Mouse (Mus musculus): ENCODE results near the gene Igsf8. TPM values are rescaled to one million over a fixed set of nuclear protein-coding genes. Genes with fewer than 3 reads are reported as not detected.
A peak's percentile ranks its signal among the peaks of the same experiment; 100 is the strongest.
"Not testable (repeated sequence)": the region's sequence is repeated elsewhere in the genome, so short reads cannot be mapped to it uniquely, and the experiment has no call there.

Gene Igsf8
- total RNA-seq (2021), result 100 to 1,000 TPM; 231 to 244 TPM
- long read RNA-seq, experiment 1, transcript Igsf8-201 (7 exons, 2,278 nt), result major isoform, 380 of 541 reads
- long read RNA-seq, experiment 1, partial matches to known transcripts, result 72 of 541 reads
- long read RNA-seq, experiment 1, other reads (novel, unspliced or antisense), result 89 of 541 reads
- long read RNA-seq, experiment 2, transcript Igsf8-201 (7 exons, 2,278 nt), result major isoform, 289 of 432 reads
- long read RNA-seq, experiment 2, partial matches to known transcripts, result 62 of 432 reads
- long read RNA-seq, experiment 2, other reads (novel, unspliced or antisense), result 80 of 432 reads

DNA sequence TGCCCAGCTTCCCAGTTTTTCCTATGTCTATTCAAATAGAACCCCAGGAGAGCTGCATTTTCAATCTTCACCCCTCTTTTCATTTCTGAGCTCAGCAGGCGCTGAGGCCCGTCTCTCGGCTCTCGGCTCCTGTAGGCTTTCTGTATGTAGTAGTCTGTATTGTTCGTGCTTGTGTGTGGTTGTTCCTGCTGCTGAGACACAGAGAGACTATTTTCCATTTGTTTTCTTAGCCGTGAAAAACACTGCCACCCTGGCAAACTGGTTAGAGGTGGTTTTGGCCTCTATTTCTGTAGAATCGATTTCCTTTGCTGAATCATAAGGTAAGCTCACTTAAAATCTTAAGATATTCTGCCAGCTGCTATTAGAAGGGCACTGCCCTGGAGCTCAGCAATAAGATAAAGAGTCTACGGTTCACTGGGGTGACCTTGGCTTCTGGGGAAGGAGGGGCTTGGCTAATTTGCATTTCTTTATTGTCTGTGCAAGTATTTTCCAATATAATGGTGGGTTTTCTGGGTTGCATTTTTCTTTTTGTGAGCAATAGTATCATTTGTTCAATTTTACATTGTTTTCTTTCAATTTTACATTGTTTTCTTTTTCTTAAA, at the start of gene Igsf8:
Gene Igsf8, plus strand, starts transcription at position 165 of the 602 bp plus-strand sequence.
- intact Hi-C loops (cut with DNase I), result no loop called here
- DNase-seq (ENCODE audit: low spot score in 2 of 2), result no peak

DNA sequence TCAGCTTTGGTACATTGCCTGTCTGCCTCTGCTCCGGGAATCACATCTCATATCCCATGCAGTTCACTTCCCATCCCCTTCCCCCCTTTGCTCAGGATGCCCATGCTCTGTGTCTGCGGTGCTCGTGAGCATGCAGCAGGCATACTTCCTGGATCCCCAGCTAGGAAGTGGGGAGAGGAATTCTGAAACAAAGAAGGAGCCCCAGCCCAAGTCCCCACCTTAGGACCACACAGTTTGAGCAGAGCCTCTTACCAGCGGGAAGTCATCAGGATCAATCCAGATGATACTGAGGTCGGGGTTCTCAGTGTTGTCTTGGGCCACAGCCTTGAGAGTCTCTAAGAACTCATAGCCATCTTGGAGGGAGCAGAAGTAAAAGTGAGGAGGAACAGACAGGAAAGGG, 48.7 kb upstream of the Igsf8 start:
- no peak for DNase-seq (ENCODE audit: low spot score in 2 of 2)
- intact Hi-C loops (cut with DNase I), result no loop called here

DNA sequence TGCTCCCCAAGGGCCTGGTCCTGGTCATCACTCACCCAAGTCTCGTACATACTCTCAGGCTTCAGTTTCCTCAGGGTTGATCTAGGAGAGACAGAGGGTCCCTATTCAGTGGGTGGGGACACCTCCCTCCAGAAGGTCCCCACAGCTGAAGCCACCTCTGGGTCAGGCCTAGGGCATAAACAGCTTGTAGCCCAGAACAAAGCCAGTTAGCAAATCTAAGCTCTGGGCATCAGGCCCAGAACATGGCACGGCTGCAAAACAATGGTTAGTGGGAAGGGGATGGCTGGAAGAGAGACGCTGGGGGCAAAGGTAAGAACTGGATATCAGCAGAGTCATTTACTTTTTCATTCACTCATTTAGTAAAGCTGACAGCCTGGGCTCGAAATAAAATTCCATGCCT, 47.7 kb upstream of the Igsf8 start:
- DNase-seq (ENCODE audit: low spot score in 2 of 2), result no peak
- intact Hi-C loops (cut with DNase I), result no loop called here

DNA sequence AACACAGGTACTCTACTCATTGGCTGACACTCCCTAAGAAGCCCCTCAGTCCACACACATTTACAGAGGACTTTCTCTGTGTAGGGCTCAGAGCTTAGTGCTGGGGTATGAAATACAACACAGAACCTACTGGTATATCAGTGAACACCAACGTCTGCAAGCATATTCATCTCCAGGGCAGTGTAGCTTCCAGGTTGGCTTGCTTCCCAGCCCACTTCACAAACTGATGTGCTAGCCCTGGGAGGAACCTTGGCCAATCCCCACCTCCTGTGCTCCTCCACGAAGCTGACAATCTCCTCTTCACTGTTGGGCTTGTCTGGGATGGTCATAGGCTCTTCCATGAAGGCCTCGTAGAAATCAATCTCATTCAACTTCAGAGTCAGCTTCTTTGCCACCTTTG, 46.7 kb upstream of the Igsf8 start:
- intact Hi-C loops (cut with DNase I), result loop anchor here (5.0 kb wide), 1 partner anchor 67 kb away; the partner anchor contains the start of gene Dcaf8
- no peak for DNase-seq (ENCODE audit: low spot score in 2 of 2)

DNA sequence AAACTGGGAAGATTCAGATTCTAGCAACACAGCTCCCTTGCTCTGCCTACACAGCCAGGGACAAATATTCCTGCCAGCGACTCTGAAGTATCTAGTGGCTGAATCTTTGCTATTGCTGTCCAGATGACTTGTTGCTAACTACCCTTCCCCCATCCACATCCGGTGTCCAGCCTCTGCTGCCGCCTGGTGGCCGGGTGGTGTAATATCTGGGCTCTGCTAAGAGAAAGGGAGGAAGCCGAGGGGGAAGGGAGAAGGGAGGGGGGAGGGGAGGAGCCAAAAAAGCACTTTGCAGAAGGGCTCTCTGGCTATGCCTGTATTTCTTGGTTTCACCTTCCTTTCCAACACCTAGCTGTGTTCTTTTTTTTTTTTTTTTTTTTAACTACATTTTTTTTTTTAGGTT, 44.3 kb upstream of the Igsf8 start:
- peak; percentile 91 to 92 for DNase-seq (ENCODE audit: low spot score in 2 of 2)
- intact Hi-C loops (cut with DNase I), result loop anchor here (5.0 kb wide), 1 partner anchor 70 kb away; the partner anchor contains the start of gene Dcaf8

DNA sequence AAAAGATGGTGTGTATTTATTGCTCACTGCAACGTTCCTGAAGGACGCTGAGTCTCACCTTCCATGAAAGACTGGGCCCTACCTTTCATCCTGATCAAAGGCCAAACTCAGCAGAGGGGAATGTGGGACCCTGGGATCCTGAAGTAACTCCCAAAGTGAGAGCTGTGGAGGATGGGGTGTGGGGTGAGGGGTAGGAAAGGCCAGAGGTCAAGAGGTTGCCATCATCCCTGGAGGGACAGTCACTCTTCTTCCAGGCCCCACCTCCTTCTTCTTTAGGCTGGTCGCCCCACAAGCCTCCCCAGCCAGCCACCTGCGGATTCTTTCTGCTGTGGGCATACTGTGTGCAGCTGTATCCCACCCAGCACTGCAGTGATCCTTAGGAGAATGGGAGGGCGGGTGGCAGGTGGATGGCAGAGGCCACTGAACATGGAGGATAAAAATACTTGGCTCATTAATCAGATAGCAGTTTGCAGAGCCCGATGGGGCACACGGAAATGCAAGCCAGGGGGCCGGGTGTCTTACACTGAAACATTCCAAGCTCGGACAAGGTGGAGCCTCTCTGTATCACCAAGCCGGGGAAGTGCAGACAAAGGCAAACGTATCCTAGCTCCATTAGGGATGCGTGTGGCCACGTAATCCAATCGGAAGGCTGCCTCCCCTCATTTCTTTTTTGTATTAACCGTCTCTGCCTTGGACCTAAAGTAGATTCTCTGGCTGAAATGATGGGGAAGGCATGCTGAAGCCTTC, 43.1 kb upstream of the Igsf8 start:
- DNase-seq (ENCODE audit: low spot score in 2 of 2), result no peak
- intact Hi-C loops (cut with DNase I), result loop anchor here (5.0 kb wide), 1 partner anchor 71 kb away; the partner anchor contains the start of gene Dcaf8

DNA sequence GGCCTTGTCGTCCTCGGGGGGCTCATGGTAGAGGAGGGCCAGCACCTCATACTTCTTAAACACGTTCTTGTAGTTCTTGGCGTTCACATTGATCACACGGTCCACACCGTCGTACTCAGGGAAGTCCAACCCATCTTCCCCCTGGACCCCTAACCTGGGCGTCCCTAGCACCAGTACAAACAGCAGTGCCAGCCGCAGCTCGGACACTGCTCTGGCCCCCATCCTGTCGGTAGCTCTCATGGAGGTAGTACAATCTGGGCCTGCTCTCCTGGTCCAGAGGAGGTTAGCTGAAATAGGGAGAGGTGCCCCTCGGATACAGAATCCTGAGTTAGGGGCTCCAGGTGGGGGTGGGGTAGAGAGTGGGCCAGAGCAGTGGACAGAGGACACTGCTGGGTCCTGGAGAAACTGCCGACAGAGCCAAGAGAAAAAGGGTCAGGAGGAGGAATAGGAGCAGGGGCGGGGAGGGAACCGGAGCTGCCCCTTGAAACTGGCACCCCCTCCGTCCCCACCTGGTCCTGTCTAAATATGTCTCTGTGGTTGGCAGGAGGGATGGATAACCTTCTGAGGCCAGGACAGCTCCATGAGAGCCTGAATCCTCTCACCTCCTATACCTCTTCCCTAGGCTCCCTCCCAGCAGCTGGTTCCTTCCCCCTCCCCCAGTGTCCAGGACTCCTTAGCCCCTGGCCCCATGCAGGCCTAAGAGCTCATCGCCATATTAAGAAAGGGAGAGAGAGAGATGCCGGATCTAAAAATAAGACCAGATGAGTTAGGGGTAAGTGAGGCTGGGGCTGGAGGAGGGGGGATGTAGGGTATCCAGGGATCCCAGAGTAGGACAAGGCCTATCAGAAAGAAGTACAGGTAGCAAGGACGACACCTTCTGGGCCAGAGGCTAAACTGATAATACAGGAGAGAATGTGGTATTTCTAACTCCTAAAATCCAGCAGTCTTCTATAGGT, 41.7 kb upstream of the Igsf8 start, which contains the start of gene Casq1:
Gene Casq1, minus strand, starts transcription at position 418 of the 956 bp plus-strand sequence.
- intact Hi-C loops (cut with DNase I), result loop anchor here (5.0 kb wide), 1 partner anchor 72 kb away; the partner anchor contains the start of gene Dcaf8
- no peak for DNase-seq (ENCODE audit: low spot score in 2 of 2)

DNA sequence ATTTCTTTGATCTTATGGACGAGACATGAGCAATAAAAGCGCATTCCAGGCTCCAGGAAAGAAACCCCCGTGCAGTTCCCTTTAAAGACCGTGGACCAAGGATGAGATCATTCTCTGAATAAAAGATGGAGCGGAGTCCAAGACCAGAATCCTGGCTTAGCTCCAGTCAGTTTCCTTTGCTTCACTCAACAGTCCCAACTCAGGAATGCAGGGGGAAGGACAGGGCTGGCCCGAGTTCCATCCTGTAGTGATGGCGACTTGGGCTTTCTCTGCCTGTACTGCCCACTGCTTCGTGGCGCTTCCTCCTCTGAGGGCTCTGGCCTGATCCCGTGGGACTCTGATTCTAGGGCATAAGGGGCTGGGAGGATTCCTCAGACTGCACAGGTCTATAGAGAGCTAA, 41.0 kb upstream of the Igsf8 start:
- intact Hi-C loops (cut with DNase I), result no loop called here

DNA sequence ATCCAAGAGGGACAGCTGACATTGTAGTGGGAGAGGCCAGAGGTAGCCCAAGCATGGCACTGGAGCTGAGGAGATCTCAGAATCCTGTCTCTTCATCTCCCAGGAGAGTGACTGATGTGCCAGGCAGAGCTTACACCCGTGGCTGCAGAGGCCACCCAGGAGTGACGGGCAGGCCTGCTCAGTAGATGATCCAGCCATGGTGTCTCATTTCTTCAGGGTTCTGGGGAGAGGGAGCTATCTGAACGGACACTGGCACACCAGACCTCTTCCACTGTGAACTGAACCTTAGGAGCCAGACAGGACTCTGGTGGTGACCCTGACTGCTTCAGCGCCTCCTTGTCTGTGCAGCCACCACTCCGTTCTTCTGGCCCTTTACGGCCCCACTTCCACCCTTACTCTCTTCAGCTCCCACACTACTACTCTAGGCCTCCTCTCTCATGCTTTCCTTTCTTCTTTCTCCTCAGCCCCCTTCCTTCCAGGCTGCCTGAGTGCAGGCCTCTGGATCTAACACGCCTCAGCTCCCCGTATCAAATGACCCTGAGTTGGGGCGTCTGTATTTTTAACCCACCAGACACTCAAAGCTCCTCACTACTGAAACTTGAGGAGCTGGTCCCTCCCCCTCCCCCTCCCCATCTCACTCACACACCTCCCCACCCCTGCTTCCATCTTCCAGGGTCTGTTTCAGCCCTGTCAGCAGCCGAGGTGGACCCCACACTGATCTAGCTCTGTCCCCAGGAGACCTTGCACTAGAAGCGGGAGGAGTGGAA, 40.0 kb upstream of the Igsf8 start:
- intact Hi-C loops (cut with DNase I), result no loop called here
- no peak for DNase-seq (ENCODE audit: low spot score in 2 of 2)

More for the DNA sequence above, 41.0 kb upstream of the Igsf8 start:
- peak in 1 of 2 experiments; percentile 77 for DNase-seq (ENCODE audit: low spot score in 2 of 2)

DNA sequence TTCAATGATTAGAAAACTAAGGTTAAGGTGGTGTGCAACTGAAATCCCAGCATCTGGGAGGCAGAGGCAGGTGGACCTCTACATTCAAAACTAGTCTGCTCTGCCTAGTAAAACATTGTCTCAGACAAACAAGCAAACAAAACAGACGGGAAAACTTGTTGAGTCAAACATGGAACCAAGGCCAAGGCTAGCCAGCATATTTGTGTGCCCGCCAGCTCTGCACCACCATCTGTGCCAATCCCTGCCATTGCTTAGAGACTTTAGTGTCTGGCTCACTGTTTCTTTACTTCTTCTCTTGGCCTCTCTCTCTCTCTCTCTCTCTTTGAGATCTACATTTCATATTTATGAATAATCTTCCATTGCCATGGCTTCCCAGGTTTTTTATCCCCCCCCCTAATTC, 33.2 kb upstream of the Igsf8 start:
- intact Hi-C loops (cut with DNase I), result no loop called here
- no peak for DNase-seq (ENCODE audit: low spot score in 2 of 2)

DNA sequence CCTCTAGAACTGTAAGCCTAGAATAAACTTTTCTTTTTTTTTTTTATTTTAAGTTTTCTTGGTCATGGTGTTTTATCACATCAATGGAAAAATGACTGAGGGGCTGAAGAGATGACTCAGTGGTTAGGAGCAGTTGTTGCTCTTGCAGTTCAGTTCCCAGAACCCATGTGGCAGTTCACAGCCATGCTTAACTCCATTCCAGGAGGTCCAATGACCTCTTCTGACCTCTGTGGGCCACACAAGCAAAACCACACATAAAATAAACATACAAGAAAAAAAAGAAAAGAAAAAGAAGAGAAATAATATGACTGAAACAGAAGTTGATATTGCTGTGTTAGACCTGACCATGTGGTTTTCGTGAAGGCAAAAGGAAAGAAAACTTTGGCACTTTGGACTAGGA, 32.2 kb upstream of the Igsf8 start:
- intact Hi-C loops (cut with DNase I), result no loop called here
- no peak for DNase-seq (ENCODE audit: low spot score in 2 of 2)

DNA sequence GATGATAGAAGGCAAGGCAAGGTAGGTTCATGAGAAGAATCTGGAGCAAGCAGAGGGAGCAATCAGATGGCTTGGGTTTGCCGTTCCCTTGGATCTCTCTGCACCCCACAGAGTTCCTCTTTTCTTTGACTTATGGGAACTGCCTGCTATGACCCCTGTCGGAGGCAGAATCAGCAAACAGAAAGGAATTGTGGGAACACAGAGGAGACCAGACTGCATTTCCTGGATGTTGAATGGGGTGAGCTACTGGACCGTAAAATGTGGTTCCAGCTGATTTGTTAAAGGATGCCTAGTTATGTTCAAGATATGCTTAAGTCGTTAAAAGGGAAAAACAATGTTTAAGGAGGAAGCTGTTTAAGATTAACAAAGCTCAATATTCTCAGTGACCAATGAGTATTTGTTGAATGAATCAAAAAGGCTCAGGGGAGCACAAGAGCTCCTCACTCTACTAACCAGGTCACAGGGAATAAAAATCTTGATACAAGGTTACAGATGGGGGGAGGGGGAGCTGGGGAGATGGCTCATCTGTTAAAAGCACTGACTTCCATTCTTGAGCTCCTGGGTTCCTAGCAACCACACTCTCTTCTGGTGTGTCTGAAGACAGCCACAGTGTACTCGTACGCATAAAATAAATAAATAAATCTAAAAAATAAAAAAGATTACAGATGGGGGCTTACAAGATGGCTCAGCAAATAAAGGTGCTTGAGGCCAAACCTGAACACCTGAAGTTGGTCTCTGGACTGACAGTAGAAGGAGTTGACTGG, 20.3 kb upstream of the Igsf8 start:
- DNase-seq (ENCODE audit: low spot score in 2 of 2), result no peak
- intact Hi-C loops (cut with DNase I), result no loop called here

DNA sequence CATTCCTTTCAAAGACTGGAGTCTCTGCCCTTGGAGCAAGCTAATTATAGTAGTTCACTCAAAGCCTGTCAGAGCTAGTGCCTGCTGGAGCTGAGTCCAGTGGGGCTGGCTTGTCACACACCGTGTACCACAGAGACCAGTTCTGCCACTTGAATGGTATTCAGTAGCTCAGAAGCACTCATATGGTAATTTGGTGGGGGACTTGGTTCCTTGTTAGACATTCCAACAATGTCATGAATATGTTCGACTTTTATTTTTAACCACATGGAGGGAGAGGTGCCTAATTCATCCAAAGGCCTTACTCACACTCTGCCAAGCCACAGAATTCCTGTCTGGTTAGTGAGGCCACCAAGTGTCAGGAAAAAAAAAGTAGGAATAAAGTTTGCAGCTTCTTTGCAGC, 19.0 kb upstream of the Igsf8 start:
- intact Hi-C loops (cut with DNase I), result no loop called here
- DNase-seq (ENCODE audit: low spot score in 2 of 2), result peak in 1 of 2 experiments; percentile 33

DNA sequence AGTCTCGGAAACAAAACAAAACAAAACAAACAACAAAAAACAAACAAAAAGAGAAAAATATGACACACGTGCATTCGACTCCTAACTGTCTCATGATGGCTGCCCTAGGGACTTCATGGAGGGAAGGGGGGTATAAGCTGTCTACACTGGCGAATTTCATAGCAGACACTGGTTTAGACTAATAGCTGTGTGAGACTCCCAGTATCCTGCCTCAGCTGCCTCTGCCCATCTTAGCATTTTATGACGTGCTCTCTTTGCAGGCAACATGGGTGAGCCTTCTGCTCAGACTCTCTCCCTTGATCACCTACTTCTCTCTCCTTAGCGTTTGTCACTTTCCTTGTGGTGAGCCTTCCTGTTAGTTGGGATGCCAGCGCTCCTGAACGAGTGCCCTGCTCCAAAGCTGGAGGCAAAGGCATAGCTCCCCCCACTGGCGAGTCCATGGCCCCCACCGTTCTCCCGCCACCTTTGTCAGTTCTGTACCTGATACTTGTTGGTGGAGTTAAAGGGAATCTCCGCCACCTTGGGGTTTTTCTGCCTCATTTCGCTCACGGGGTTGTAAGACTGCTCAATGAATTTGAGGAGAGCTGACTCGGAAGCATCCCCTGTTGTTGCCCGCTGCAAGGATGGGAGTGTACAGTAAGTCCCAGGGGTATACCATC, 17.8 kb upstream of the Igsf8 start:
- intact Hi-C loops (cut with DNase I), result no loop called here
- no peak for DNase-seq (ENCODE audit: low spot score in 2 of 2)

DNA sequence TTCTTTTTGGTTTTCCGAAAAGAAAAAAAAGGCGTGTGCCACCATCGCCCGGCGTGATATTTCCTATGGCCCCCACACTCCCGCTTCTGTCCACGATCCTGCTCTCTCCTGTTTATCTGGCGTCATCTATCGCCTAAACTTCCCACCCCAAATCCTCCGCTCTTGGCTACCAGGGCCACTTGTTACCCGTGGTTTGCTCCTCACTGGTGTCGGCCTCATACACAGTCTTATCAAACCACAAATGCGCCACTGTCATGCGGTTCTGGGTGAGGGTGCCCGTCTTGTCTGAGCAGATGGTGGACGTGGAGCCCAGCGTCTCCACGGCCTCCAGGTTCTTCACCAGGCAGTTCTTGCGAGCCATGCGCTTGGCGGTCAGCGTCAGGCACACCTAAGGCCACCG, 16.8 kb upstream of the Igsf8 start:
- DNase-seq (ENCODE audit: low spot score in 2 of 2); intact Hi-C loops (cut with DNase I): not testable (repeated sequence)

DNA sequence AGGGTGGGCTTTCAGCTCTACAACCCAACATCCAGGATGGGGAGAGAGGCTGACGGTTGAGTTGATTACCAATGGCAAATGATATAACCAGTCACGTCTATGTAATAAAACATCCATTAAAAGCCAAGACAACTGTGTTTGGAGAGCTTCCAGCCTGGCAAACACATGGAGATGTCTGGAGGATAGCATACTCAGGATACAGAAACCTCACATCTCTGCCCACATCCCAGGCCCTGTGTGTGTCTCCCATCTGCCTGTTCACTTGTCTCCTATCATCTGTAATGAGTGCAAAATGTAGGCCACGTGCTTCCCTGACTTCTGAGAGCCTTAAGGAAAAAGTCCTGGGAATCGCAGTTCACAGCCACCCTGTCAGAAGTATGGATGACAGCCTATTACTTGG, 14.2 kb upstream of the Igsf8 start:
- intact Hi-C loops (cut with DNase I), result no loop called here
- peak in 1 of 2 experiments; percentile 25 for DNase-seq (ENCODE audit: low spot score in 2 of 2)

DNA sequence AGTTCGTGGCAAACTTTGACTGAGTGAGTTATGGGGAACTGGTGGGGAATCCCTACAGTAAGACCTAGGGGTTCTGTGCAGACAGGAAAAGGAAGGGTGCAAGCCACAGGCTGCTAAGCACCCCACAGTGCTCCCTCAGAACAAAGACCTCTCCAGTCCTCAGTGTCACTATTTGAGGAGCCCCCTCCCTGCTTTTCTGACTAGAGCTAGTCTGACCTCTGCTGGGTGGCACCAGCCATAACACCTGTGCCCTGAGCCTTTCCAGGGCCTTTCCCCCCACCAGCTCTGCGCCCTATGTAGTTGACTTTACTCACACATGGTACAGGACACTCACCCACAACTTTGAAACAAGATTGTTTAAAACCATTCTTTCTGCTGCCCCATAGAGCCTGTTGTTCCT, 13.8 kb upstream of the Igsf8 start:
- DNase-seq (ENCODE audit: low spot score in 2 of 2), result no peak
- intact Hi-C loops (cut with DNase I), result no loop called here
